Mouse (Mus musculus) natural killer cell, adult 2 months (primary cell): ENCODE measurements around the gene Hddc3.
"Not testable (repeated sequence)": the region's sequence is repeated elsewhere in the genome, so short reads cannot be mapped to it uniquely, and the experiment has no call there.

Experiments used
- DNase-seq, 2 experiments: peaks; one replicate each; pipeline ENCODE4 v3.0.0; 2022; ENCODE audit warnings: low spot score in 2 of 2

Hddc3 gene

DNA sequence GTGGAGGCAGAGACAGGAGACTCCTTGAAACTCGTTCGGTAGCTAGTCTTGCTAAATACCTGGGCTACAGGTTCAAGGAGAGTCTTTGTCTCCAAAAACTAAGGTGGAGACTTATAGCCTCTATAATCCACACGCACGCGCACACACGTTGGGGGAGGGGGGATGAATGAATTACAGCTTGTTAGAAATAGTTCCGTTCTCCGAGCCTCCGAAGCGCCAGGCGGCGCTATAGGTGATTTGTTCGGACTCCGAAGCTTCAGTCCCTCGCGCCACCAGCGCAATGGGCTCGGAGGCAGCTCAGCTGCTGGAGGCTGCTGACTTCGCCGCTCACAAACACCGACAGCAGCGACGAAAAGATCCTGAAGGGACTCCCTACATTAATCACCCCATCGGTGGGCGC is at the start of gene Hddc3:
Hddc3 (plus strand) TSS at position 247 of the 400 bp plus-strand sequence.
- DNase-seq, result peak; percentile 89 to 94

GRCm38 (mm10) chr7:80294062-80294763 is 48.7 kb upstream of the Hddc3 start, which contains the start of gene Prc1:
TSS of gene Prc1 (plus strand) at chr7:80294450.
- peak; percentile 98 for DNase-seq

GRCm38 (mm10) chr7:80294764-80295648 is 47.9 kb upstream of the Hddc3 start:
- no peak for DNase-seq

DNA sequence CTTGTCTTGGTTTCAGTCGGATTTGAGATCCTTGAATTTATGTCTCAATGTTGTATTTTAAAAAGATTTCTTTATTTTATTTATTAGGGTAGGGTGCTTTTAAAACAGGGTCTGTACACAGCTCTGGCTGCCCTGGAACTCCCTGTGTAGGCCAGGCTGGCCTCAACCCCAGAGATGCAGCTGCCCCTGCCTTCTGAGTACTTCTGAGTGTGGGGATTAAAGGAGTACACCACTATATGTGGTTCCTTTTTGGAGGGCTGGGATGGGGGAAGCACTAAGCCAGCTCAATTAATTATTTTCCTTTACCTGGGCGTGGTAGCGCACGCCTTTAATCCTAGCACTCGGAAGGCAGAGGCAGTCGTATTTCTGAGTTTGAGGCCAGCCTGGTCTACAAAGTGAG is 46.4 kb upstream of the Hddc3 start:
- no peak for DNase-seq

- DNase-seq, result no peak
Observed at GRCm38 (mm10) chr7:80297041-80297440, 45.9 kb upstream of the Hddc3 start.

DNA sequence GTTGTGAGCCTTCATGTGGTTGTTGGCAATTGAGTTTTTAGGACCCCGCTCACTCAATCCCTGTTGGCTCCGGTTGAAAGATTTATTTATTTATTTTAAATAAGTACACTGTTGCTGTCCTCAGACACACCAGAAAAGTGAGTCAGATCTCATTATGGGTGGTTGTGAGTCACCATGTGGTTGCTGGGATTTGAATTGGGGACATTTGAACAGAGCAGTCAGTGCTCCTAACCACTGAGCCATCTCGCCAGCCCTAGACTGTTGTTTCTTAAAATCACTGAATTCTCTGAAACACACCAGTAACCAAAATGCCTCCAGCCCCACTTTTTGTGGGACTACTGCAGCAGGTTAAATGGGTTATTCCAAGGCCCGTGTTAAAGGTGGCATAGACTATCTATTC is 44.1 kb upstream of the Hddc3 start:
- no peak for DNase-seq

DNA sequence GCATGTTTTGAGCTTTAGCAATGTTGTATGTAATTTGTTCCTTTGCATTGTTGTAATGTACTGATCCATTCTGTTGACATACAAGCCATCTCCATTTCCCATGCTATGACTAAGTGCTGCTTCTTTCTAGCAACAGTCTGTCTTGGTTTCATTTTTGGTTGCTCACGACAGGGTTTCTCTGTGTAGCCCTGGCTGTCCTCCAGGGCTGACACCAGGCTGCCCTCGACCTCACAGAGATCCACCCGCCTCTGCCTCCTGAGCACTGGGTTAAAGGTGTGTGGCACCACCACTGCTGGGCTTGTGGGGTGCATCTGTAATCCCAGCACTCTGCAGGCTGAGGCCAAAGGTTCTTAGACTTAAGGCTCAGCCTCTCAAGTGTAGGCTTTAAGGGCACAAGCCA is 43.3 kb upstream of the Hddc3 start:
- DNase-seq, result peak; percentile 12 to 35

GRCm38 (mm10) chr7:80301522-80301921 is 41.4 kb upstream of the Hddc3 start:
- no peak for DNase-seq

GRCm38 (mm10) chr7:80307766-80308165 is 35.1 kb upstream of the Hddc3 start:
- no peak for DNase-seq

- no peak for DNase-seq
Observed at GRCm38 (mm10) chr7:80310771-80311170, 32.1 kb upstream of the Hddc3 start.

DNA sequence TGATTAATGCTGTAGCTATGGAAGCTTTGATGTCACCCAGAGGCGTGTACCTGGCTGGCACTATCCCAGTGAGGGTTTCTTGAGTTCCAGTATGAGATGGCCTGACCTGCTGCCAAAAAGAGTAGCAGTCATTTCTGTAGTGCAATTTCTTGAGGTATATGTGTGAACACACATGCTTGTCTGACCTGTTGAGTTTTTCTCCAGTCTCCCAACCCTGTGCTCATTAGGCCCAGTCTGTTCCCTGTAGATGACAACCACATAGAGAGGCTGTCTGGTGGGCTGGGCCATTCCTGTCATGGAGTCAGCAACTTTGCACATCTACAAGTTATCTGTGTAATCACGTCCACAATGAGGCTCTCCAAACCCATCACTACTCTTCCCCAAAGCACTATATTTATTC is 27.2 kb upstream of the Hddc3 start:
- no peak for DNase-seq

DNA sequence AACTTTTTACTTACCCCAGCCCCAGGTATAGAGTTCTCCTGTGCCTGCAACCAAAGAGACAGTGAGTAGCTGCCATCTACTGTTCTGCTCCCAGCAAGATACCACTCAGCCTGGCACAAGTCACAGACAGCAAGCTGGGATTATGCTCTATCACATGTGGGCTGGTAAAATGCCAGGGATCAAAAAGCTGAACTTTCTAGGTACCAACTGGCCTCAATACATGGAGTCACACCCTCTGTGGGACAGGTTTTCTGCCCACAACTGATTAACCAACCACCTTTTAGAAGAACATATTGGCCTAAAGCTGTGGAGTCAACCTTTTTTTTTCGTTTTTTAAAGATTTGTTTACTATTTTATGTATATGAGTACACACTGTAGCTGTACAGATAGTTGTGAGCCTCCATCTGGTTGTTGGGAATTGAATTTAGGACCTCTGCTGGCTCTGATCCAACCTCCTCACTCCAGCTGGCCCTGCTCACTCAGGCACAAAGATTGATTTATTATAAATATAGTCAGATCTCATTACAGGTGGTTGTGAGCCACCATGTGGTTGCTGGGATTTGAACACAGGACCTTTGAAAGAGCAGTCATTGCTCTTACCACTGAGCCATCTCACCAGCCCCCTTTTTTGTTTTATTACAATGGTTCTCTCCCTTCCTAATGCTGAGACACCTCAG is 25.3 kb upstream of the Hddc3 start:
- no peak for DNase-seq

- DNase-seq, result no peak
Observed at GRCm38 (mm10) chr7:80318670-80319069, 24.2 kb upstream of the Hddc3 start.

DNA sequence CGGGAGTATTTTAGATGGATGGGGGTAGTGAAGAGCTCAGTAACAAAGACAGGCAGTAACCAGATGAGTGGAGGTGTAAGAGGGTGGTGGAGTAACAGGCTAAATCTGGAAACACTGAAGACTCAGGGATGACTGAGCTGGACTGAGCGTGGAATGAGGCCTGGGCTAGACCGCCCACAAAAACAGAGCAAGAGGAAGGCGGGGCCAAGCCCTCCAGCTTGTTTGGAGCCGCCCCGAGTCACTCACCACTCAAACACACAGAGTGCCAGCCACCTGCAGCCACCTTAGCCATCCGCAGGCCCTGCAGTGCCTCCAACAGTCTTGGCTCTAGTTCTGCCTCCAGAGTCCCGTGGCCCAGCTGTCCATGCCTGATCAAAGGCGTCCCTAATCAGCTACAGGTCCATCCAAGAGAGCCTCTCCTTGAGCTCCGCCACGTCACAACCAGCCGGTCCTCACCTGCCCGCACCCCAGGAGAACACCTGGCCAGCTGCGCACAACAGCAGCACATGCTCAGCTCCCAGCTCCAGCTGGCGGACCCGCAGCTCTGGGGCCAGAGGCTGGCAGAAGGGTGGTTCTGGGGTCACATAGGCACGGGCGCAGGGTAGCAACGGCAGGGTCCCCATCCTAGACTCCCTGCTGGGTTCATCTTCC is 22.9 kb upstream of the Hddc3 start:
- no peak for DNase-seq

- DNase-seq, result no peak
Observed at GRCm38 (mm10) chr7:80323336-80323735, 19.6 kb upstream of the Hddc3 start.

DNA sequence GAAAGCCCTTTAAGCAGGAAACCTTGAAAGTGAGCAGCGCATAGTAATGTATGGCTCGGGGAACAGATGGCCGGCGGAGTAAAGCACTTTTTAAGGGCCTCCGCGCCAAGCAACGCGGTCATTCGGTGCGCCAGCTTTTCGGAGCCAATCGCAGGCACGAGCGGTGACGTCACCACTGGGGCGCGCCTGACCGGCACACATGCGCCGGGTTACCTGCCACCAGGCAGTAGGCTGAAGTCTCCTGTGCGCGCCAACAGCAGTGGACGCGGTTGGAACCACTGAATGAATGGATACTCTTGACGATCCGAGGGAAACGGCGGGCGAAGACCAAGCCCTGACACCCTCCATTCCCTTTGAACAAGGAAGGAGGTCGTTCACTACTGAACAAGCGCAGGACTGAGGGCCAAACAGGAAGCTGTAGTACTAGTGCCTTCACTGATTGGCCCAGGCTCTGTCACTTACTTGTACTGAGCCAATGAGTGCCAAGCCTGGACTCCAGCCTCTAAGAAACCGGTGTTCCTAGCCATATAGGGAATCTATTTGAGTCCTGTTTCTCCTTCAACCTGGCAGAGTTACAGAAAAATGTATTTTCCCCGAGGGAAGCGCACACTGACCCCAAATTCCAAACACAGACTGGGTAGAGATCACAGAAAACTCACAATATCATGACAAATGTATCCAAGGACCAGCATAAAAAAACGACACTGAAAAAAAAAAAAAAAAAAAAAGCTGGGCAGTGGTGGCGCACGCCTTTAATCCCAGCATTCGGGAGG is 18.7 kb upstream of the Hddc3 start, which contains the start of gene Rccd1:
Rccd1 (minus strand) TSS at position 412 of the 773 bp plus-strand sequence.
- DNase-seq, result peak; percentile 88 to 91

- not testable (repeated sequence) for DNase-seq
Observed at GRCm38 (mm10) chr7:80324816-80325119, 18.1 kb upstream of the Hddc3 start.

- DNase-seq, result no peak
Observed at GRCm38 (mm10) chr7:80325292-80325868, 17.5 kb upstream of the Hddc3 start.

DNA sequence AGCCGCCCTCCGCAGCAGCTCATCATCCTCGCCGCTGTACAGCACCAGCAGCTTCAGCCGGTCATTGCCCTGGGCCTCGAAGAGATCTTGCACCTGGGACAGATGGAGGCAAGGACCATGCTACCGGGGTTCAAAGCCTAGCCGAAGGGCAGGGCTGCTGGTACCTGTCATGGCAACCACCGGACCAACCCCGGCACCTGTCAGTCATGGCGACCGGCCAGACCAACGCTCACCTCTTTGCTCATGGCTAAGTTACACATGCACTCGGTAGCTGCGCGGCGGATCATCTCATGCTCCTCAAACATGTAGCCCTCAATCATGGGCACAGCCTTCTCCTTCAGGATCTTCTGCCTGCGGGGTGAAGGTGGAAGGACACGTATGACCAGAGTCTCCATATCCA is 16.8 kb upstream of the Hddc3 start:
- DNase-seq, result no peak

DNA sequence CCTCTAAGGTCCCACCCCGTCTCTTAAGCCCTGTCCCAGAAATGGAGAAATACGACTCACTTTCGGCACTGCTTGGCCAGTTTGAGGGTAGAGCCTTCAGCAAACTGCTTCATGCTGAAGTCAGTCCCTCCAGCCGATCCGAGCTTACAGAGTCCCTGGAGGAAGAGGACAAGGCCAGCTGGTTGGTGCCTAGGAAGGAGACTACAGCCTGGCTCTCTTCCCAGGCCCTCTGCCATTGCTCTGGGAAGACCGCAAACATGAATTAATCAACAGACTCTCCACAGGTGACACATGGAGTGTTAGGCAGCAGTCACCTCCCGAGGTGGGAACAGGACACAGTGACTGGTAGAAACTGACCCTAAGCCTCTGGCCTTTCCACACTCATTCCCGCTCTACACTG is 12.6 kb upstream of the Hddc3 start:
- no peak for DNase-seq

- DNase-seq, result no peak
Observed at GRCm38 (mm10) chr7:80331433-80331832, 11.5 kb upstream of the Hddc3 start.
